Mouse (Mus musculus): ENCODE results near the gene Inhbe.
"Not testable (repeated sequence)": the region's sequence is repeated elsewhere in the genome, so short reads cannot be mapped to it uniquely, and the experiment has no call there.

The Inhbe gene

DNA sequence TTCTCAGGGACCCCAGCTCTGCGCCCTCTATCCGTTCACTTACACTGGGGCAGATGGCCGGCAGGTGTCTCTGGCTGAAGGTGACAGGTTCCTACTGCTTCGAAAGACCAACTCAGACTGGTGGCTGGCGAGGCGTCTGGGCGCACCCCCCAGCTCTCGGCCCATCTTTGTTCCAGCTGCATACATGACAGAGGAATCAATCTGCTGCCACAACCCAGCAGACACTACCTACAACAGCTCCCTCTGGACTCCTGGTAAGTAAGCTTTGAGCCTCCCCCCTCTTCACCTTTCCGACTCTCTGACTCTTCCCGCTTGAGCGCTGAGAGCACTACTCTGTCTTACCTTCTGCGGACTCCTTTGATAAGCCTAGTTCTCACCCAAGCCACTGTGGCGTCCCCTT is 32.0 kb downstream of the Inhbe start:
- DNase-seq = peak; percentile 44

DNA sequence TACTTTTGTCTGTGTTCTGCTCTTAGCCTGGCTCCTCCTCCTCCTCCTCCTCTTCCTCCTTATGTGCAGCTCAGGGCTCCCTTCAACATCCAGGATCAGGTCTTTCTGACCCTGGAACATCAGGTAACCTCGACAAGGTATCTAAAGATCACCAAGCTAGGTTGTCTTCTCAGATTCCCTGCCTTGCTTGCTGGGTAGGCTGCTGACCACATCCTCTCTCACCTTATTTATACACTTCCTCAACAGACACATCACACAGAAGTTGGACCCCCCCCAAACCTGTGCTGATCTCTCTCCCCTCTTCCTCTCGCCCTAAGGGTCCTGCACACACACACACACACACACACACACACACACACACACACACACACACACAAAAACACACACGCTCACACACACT is 32.6 kb downstream of the Inhbe start, which contains the start of gene Arhgap9:
Gene Arhgap9, plus strand, starts transcription at position 344 of the 400 bp plus-strand sequence.
- peak; percentile 52 for DNase-seq

DNA sequence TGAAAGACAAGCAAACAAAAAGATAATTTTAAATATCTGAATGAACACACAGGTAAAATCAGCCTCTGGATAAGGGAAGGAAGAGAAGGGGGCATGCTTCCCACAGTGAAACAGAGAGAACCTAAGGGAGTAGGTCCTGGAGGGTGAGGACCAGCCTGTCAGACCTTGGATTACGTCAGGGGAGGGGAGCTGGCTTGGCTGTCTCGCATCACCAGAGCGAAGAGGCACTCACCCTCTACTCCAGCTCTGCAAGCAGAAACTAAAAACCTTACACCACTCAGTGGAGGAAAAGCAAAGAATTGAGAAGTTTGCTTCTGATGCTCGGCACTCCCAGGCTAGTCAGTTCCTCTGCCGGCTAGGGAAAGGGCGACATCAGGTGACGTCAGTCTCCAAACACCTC is 34.2 kb downstream of the Inhbe start:
- no peak for DNase-seq

DNA sequence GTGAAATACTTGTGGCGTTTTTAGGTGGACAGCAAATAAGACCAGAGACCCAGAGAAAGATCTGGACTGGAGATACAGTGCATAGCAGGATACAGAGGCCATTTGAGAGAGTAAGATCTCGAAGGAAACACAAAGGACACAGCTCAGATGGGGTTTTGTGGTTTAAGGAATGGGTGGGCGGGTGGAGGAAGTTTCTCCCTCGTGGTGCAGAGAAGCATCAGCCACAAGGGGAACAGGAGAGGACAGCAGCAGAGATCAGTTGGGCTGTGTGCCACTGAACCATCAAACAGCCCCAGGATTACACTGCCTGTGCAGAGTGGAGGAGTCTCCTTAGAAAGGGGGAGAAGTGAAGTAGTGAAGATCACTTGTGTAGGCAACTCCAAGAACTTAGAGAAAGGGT is 36.2 kb downstream of the Inhbe start:
- DNase-seq = no peak

DNA sequence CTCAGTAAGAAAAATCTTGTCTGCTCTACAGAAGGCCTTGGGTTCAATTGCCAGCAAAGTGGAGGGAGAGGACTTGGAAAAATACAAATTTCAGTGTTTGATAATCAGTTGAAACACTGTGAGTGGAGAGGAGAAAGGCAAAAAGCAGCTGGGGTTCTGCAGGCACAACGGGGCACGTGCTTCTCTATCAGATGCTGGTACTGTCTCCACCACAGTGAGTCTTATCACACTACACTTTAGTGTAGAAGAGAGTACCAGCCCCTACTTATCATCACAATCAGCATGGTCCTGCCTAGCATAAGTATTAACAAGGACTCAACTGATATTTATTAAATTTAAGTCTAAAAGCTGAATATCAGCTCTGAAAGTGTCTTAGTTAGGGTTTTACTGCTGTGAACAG is 36.9 kb downstream of the Inhbe start:
- DNase-seq = no peak

DNA sequence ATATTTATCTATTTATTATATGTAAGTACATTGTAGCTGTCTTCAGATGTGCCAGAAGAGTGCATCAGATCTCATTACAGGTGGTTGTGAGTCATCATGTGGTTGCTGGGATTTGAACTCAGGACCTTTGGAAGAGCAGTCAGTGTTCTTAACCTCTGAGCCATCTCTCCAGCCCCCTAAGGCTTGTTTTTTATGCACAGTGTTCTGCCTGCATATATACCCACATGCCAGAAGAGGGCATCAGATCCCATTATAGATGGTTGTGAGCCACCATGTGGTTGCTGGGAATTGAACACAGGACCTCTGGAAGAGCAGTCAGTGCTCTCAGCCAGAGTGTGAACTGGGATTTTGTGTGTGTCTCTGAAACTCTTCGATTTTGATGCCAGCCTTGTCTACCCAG is 39.3 kb downstream of the Inhbe start:
- DNase-seq = not testable (repeated sequence)

DNA sequence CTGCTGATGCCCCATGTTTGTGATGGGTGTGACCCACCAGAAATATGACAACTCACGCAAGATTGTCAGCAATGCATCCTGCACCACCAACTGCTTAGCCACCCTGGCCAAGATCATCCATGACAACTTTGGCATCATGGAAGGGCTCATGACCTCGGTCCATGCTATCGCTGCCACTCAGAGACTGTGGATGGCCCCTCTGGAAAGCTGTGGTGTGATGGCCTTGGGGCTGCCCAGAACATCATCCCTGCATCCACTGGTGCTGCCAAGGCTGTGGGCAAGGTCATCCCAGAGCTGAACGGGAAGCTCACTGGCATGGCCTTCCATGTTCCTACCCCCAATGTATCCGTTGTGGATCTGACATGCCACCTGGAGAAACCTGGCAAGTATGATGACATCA is 40.7 kb downstream of the Inhbe start:
- DNase-seq = not testable (repeated sequence)

DNA sequence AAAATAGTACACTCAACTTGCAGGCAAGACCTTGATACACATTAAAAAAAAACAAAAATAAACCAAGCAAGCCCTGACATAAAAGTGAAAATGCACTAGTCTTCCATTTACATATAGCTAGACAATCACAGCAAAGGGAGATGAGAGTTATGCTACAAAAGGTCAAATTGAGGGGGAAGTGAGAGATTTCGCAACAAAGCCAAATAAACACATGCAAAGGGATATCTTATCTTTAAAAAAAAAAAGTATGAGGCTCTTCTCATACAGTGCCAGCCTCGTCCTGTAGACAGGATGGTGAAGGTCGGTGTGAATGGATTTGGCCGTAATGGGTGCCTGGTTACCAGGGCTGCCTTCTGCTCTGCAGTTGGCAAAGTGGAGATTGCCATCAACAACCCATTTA is 41.4 kb downstream of the Inhbe start:
- DNase-seq = no peak

DNA sequence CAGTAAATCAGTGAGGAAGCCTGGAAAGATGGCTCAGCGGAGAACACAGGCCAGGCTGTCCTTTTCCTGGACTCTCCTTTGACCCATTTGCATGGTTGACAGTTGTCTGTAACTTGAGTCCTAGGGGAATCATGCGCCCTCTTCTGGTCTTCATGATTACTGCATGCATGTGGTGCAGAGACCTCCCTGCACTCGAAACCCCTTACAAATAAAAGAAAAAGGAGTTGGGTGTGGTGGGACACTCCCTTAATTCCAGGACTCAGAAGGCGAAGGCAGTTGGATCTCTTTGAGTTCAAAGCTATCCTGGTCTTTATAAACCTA is 41.9 kb downstream of the Inhbe start:
- peak; percentile 90 for DNase-seq

DNA sequence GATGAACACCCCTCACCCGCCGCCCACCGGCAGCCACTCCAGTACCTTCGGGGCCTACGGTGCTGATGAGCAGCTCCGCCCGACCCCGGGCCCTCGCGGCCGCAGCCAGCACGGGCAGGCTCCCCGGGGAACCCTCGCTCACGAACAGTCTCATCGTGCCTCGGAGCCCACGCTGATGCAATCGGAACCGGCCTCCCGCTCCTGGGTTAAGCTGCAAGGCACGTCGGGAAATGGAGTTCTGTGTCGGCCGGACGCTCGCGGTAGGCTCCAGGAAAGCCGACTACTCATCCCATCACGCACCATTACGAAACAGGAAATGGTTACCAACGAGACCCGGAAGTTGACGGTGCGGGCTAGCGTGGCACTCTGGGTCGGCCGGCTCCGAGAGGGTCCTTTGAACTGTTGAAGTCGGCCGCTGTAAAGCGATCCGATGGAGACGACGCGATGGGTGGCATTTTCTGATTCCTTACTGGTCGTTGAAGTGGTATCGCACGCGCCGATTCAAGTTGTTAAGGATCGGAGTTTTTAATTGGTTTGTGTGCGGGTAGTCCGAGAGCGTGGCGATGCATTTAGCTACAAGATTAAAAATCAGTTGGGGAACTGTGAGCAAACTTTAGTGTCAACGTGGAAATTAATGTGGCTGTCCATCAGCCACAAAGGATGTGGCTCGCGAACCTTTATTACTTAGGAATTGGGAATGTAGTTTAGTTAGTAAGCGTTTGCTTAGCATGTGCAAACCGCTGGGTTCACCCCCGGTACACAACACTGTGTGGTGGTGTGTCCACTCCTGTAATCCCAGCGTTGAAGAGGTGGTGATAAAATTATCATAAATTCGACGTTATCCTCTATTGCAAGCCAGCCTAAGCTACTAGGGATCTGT is 42.5 kb downstream of the Inhbe start, which contains the start of gene Mars:
Gene Mars, minus strand, starts transcription at position 311 of the 880 bp plus-strand sequence.
- DNase-seq = peak; percentile 90

DNA sequence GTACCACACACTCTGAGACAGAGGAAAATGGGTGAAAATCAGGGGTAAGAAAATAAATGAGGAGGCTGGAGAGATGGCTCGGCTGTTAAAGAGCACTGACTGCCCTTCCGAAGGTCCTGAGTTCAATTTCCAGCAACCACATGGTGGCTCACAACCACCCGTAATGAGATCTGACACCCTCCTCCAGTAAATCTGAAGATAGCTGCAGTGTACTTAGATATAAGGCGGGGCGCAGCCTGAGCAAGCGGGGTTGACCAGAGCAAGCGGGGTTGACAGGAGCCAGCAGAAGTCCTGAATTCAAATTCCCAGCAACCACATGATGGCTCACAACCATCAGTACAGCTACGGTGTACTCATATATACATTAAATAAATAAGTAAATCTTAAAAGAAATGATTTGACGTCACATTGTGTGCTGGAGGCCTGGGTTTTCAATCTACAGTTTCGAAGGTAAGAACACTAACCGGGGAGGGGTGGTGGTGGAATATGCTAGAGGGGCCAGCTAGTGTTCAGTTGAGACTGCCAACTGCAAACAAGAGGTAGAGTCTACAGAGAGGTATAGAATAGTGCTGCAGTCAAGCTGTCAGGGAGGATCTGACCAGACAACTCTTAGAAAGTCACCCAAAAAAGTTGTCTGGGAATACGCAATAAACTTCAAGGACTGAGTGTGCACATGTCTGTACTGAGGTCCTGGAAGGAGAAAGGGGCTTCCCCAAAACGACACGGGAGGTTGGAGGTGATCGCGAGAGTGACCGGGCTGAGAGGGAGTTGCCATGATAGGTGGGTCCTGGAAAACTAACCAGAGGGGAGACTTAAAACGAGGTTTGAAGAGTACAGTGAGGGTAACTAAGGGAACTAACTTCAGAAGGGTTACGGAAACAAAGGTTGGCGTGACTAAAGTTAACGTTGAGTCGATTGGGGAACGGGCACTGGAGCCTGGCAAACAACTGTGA is 43.4 kb downstream of the Inhbe start:
- DNase-seq = no peak

DNA sequence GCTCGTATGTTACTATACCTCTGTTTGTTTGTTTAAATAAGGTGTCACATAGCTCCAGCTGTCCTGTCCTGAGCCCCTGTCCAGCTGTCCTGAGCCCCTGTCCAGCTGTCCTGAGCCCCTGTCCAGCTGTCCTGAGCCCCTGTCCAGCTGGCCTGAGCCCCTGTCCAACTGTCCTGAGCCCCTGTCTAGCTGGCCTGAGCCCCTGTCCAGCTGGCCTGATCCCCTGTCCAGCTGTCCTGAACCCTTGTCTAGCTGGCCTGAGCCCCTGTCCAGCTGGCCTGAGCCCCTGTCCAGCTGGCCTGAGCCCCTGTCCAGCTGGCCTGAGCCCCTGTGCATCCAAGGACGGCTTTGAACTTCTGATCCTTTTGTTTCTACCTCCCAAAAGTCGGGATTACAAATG is 45.0 kb downstream of the Inhbe start:
- not testable (repeated sequence) for DNase-seq

DNA sequence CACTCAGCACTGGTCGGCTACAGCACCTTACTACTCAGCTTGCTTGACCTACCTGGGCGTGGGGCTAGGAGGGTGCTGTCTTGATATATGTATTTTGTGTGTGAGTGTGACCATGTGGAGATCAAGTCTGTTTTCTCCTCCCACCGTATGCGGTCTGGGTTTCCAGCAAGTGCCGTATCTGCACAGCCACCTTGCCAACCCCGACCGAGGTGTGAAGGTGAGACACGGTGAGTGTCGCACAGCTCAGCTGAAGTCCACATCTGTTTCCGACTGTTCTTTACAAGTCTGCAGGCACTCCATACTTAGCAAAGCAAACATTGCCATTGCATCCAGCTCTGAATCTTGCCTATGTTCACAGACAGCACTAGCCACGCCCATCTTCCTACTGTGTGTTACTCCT is 51.1 kb downstream of the Inhbe start:
- no peak for DNase-seq

DNA sequence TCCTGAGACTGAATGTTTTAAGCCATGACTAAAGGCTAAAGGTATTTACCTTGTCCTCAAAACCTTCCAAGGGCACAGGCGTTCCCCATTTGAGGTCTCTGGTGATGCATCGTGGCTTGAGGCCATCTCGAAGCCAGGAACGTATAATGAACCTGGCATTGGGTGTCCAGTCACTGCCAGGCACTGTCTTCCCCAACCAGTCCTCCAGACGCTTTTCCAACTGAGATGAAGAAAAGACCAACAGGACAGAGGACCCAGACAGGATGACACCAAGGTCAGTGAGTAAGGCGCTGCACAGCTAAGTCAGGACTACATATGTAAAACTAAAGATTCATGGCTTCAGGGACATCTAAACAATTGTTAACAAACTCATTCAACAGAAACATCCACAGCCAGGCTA is 53.9 kb downstream of the Inhbe start:
- DNase-seq = no peak
